Mouse (Mus musculus): ENCODE data around the gene Cobl. TPM values are rescaled to one million over a fixed set of nuclear protein-coding genes. Genes with fewer than 3 reads are reported as not detected.

Gene Cobl
- total RNA-seq, 2 experiments from 2014 or later: 8.9 to 12.2 TPM

GRCm38 (mm10) chr11:12231481-12232035 lies 233.2 kb downstream of the Cobl start:
- DNase-seq (ENCODE audit: low spot score in 2 of 2): peak; percentile 82 to 92

DNA sequence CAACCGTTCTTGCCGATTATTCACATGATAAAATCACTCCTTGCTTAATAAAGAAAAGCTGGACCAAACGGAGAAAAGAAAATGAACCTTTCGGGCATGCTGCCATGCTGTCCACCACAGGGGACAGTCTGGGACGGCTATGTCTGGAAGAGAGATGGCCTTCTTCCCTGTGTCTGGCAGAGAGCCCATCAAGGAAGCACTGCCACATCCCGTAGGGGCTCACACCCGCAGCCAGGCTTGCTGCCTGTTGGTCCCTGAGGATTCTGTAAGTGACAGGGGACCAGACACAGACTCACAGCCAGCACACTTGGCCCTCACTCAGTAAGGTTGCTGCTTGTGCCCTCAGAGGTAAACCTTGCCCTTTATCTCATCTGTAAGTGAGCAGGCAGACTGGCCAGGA lies 235.3 kb downstream of the Cobl start:
- DNase-seq (ENCODE audit: low spot score in 2 of 2): no peak

DNA sequence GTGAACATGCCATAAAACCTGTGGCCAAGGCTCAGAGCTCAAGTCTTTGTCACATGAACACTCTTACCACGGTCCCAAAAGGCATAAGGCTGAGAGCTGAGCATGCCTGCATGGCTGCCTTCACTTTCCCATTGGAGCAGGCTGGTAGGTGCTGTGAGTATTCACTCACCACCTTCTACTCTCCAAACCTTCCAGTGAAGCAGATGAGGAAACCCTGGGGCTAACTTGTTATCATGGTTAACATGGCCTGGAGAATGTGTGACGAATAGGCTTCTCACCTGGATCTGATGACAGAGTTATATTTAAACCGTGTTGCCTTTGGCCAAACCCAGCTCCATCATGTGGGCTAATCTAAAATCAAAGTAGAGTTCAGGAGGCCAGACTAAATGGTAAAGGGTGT lies 237.4 kb downstream of the Cobl start:
- no peak for DNase-seq (ENCODE audit: low spot score in 2 of 2)

DNA sequence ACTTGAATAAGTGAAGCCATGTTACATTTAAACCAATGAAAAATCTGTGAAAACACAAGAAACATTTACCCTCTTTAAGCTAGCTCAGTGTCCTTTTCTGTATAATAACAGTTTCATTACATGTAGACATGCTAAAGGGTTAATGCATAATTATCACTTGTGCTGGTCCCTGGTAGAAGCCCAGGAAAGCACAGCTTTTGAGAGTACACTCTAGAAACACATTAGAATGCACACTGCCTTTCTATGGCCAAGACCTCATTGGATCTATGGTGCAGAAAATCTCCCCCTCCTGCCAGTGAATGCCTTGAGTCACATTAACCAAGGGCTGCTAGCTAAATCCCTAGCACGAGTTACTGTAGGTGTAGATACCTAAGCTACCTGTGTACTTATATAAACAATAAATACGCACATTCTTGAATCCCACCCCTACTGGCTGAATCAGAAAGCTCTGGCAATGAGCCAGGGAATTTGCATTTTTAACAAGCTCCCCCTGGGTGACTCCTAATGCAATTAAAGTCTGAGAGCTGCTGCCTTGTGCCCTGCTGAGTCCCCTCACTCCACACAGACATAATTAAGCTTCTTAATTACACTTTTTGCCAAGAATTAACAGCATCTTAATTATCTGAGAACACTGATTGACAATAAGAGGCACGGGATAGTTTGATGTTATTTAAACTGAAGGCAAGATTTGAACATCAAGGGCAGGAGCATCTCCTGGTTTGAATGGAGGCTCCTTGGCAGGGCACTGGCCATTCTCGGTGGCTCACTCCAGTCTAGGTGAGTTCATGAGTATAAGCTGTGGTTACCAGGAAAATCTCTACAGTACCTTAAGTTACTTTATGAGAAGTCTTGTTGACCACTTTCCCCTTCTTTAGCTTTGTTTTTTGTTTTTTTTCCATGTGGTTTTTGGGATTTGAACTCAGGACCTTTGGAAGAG lies 244.9 kb downstream of the Cobl start:
- DNase-seq (ENCODE audit: low spot score in 2 of 2): no peak

DNA sequence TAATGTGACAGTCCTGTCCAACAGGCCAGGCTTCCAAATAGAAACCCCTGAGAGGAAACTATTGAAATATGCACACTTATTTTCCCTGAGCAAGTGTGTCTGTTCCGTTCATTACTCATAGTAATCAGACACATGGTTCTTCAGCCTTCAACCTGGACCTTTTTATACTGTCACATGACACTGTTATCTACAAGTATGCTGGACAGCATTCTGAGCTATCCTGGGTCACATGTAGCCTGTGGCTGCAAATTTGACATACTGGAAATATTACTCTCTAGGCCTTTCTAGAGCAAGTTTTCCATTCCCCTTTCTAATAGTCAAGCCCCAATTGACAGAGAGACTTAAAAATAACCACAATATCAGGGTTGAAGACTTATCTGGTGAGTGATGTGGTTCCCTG lies 247.9 kb downstream of the Cobl start:
- no peak for DNase-seq (ENCODE audit: low spot score in 2 of 2)

GRCm38 (mm10) chr11:12215582-12215981 lies 249.2 kb downstream of the Cobl start:
- DNase-seq (ENCODE audit: low spot score in 2 of 2): no peak

DNA sequence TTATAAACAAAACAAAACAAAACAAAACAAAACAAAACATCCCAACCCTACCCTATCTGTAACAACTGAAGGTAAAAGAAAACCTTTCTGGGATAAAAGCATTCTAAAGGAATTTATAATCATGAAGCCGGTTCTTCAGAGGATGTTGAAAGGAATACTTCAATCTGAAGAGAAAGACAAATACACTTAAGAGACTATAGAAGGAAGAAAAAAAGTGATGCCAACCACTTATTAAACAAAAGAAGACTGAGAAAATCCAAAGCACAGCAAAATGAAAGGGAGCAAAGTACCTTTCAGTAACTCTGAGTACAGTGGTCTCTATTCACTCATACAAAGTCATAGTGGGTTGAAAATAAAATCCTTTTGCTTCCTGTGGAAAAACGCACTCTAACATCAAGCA lies 256.2 kb downstream of the Cobl start:
- no peak for DNase-seq (ENCODE audit: low spot score in 2 of 2)

DNA sequence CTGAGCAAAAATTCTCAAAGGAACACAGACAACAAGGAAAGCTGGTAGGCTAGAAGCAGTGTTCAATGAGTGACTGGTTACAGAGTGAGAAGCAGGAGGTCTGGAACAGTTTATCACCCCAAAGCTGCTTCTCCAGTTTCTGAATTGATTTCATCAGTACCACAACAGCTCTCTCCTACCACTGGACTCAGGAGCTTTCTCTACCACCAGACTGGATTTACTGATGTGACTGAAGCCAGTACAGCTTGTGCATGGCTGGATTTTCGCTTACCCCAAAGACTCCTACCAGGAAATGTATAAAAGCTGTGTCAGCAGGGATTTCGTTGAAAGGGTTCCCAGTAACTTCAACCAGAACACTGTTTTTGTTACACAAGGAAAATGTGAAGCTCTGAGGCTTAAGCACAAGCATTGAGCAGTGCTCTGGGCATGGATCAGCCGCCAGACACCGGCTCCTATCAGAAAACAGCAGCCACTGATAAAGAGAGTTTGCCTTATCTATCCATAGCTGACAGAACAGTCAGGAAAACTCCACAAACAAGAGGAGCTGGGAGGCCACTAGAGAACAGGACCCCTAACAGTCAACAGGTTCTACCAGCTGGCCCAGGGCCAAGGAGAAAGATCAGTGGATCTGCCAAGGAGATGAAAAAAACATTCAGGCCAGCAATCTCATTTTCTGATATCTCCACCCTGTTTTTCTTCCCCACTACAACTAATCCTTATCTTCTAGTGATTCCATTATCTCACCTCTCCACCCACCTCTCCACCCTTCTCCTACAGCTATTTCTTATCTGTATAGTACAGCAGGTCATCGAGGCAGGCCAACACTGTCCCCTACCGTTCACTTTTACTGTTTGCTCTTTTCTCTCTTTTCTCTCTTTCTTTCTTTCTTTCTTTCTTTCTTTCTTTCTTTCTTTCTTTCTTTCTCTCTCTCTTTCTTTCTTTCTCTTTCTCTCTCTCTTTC lies 259.3 kb downstream of the Cobl start:
- DNase-seq (ENCODE audit: low spot score in 2 of 2): no peak

- no peak for DNase-seq (ENCODE audit: low spot score in 2 of 2)
These were observed 265.3 kb downstream of the Cobl start for GRCm38 (mm10) chr11:12199441-12199840.

GRCm38 (mm10) chr11:12198700-12199349 lies 265.9 kb downstream of the Cobl start:
- peak in 1 of 2 experiments; percentile 7 for DNase-seq (ENCODE audit: low spot score in 2 of 2)

- no peak for DNase-seq (ENCODE audit: low spot score in 2 of 2)
These were observed 266.7 kb downstream of the Cobl start for GRCm38 (mm10) chr11:12198017-12198416.

DNA sequence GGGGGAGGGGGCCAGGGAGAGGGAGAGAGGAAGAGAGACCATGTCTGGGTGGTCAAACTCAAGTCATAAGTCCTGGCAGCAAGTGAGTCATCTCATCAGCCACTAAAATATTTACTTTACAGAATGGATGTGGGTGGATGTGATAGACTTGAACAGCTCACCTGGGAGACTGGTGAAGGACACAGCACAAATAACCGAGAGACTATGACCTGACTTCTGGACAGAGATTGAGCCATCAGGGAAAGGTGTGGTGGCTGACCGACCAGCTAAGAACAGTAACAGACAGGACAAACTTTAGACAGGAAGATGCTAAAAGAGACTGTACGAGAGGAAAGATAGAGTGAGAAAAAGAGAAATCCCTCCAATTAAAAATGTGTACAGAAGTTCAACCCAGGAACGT lies 267.2 kb downstream of the Cobl start:
- no peak for DNase-seq (ENCODE audit: low spot score in 2 of 2)

DNA sequence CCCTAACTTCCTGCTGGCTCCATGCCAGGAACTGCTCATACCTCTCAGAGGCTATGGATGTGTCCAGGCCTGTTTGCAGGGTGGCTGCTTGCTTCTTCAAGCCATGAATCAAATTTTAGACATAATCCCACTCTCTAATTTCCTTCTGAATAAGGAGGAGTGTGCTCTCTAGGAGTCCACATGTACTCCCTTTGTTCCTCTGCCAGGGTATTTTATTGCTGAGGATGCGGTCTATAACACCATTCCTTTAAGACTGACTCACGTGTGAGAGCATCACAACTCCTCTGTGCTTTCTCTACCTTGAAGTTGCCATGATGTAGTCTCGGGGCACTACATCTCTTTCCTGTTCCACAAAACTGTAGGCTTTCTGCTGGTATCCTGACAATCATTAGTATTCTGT lies 269.4 kb downstream of the Cobl start:
- no peak for DNase-seq (ENCODE audit: low spot score in 2 of 2)

DNA sequence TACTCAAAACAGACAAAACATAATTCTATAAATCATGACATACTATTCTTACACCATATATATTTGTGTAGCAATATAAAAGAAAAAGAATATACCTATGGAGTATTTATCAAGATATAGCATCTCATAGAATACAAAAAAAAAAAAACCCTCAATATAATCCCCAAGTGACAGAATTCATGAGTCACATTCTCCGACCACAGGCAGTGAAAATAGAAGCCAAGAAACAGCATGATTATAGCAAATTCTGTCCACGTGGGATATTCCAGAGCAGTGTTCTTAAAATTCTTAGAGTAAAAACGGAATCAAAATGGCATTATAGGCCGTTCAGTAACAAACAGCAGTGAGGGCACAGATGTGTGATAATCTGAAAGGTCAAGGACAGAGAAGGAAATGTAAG lies 271.4 kb downstream of the Cobl start:
- DNase-seq (ENCODE audit: low spot score in 2 of 2): no peak

- no peak for DNase-seq (ENCODE audit: low spot score in 2 of 2)
These were observed 273.4 kb downstream of the Cobl start for GRCm38 (mm10) chr11:12191386-12191785.

DNA sequence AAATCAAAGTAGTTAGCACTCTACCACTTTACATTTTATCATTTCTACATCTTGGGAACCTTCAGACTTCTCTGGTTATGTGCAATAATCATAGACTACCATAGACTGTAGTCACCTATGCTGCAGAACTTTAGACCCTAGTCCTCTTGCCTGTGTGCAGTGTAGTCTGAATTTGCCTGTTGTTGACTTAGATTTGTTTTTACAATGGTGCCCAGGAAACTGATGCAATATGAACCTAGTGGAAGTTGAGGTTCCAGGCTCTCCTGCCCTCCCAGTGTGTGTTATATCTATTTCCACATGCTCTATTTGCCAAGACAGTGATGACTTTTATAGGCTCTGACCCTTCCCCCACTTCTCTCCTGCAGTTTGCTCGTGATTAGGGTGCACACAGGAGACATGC lies 274.3 kb downstream of the Cobl start:
- DNase-seq (ENCODE audit: low spot score in 2 of 2): no peak

Measured in layer of hippocampus, postnatal 14 days (tissue).